Mouse (Mus musculus) heart, postnatal 0 days (tissue): ENCODE data around the gene Tap1.

Experiments
- CTCF ChIP-seq: IDR thresholded peaks from 2 replicates; pipeline ENCODE4 v1.5.1; 2016; ENCODE audit warnings: antibody characterized with exemption, control low read depth, low read depth
- EP300 ChIP-seq: IDR thresholded peaks from 2 replicates; pipeline ENCODE4 v1.6.1; 2016; ENCODE audit warnings: antibody characterized with exemption, low read depth

DNA sequence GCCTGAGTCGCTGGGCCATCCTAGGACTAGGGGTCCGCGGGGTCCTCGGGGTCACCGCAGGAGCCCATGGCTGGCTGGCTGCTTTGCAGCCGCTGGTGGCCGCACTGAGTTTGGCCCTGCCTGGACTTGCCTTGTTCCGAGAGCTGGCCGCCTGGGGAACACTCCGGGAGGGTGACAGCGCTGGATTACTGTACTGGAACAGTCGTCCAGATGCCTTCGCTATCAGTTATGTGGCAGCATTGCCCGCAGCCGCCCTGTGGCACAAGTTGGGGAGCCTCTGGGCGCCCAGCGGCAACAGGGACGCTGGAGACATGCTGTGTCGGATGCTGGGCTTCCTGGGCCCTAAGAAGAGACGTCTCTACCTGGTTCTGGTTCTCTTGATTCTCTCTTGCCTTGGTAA lies 657 bp downstream of the Tap1 start:
- TF ChIP-seq CTCF (no peak), EP300 (no peak)
